Mouse (Mus musculus) liver, adult 2 months (tissue): ENCODE measurements around the gene Lgi2. TPM values are rescaled to one million over a fixed set of nuclear protein-coding genes. Genes with fewer than 3 reads are reported as not detected.
A peak's percentile ranks its signal among the peaks of the same experiment; 100 is the strongest.

Source experiments
- DNase-seq: peaks from one replicate; pipeline ENCODE4 v3.0.0-alpha.2; 2011; ENCODE audit warnings: low read depth, low spot score; ENCODE audit errors: extremely low read depth
- H3K27ac ChIP-seq: fragments of 200-500 bp; replicated peaks from 2 replicates; pipeline ENCODE4 v1.5.1; 2012; ENCODE audit warnings: low read depth, mild to moderate bottlenecking, control low read depth, inconsistent platforms, low read length; ENCODE audit not compliant: insufficient read depth
- H3K27me3 ChIP-seq: fragments of 200-500 bp; 2 replicates; pipeline ENCODE4 v1.6.1; 2012; ENCODE audit warnings: mild to moderate bottlenecking, moderate library complexity, low read length, inconsistent platforms; ENCODE audit not compliant: control insufficient read depth, insufficient read depth
- H3K36me3 ChIP-seq: fragments of 200-500 bp; 2 replicates; pipeline ENCODE4 v1.6.1; 2012; ENCODE audit warnings: low read length, inconsistent platforms; ENCODE audit not compliant: control insufficient read depth, insufficient read depth
- H3K4me1 ChIP-seq: fragments of 200-500 bp; 2 replicates; pipeline ENCODE4 v1.6.1; 2011; ENCODE audit warnings: low read length; ENCODE audit not compliant: control insufficient read depth, insufficient read depth
- H3K4me3 ChIP-seq: fragments of 200-500 bp; 2 replicates; pipeline ENCODE4 v1.5.1; 2011; ENCODE audit warnings: low read depth, mild to moderate bottlenecking, control low read depth, low read length, moderate library complexity; ENCODE audit not compliant: insufficient read depth
- H3K79me2 ChIP-seq: fragments of 200-500 bp; 2 replicates; pipeline ENCODE4 v1.6.1; 2012; ENCODE audit warnings: inconsistent platforms, mild to moderate bottlenecking, low read length, moderate library complexity; ENCODE audit not compliant: control insufficient read depth, insufficient read depth
- H3K9ac ChIP-seq: fragments of 200-500 bp; 2 replicates; pipeline ENCODE4 v1.6.1; 2012; ENCODE audit warnings: low read depth, mild to moderate bottlenecking, control low read depth, inconsistent platforms, low read length
- CTCF ChIP-seq: fragments of 200-500 bp; IDR thresholded peaks from 2 replicates; pipeline ENCODE4 v1.5.1; 2011; ENCODE audit warnings: low read depth, low read length, control low read depth
- POLR2A ChIP-seq: fragments of 200-500 bp; IDR thresholded peaks from 2 replicates; pipeline ENCODE4 v1.6.1; 2011; ENCODE audit warnings: low read length, control low read depth; ENCODE audit not compliant: insufficient read depth; ENCODE audit errors: extremely low read depth
- WGBS: fragments of 180-500 bp; shearing (Covaris S2); methylation state at CpG from one replicate; pipeline ENCODE4 v1.1.7; 2018; 5-methylcytosine and 5-hydroxymethylcytosine counted together
- polyA plus RNA-seq: library from polyadenylated mRNA; depleted of rRNA; stranded (reverse); fragments of >200 nt; gene quantifications from 2 replicates; pipeline ENCODE4 v1.2.3, GENCODE M21; 2012; rRNA removed
- total RNA-seq: library from RNA; depleted of rRNA; stranded (reverse); fragments of >200 nt; gene quantifications from 2 replicates; pipeline ENCODE4 v1.2.3, GENCODE M21; 2014; rRNA removed

Lgi2 gene
- total RNA-seq, result 0.18 and 0.20 TPM in 2 replicates
- polyA plus RNA-seq, result 0.04 and 0.06 TPM in 2 replicates

DNA sequence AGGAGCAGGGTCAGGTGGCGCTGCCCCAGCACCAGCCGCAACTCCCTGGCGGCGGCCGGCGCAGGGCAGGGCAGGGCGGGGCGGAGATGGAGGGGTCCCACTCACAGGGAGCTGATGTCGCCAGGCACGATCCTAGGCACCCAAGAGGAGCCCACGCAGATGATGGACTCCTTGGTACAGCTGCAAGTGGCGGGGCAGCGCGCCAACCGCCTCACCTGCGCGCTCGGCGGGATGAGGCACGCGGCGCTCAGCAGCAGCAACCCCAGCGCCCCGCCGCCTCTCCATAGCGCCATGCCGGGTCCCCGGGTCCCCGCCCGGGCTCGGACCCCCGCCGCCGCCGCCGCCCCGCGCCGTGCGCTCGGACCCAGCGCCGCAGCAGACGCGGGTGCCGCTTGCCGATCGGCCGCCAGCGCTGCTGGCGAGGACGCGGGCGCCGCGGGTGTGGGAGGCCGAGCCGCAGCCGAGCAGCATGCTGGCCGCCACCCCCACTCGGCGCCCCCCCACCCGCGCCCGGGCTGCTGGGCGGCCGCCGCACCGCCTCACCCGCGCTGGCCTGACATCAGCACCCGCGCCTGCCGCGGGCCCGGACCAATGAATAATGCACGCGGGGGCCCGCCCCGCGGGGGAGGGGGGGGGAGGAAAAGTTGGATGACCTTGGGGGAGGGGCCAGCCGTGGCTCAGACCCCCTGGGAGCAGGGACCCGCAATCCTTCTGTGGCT, at the start of gene Lgi2:
Gene Lgi2, minus strand, starts transcription at position 650 of the 719 bp plus-strand sequence.
- Histone ChIP-seq H3K79me2 (no peaks in the 10 kb centered on the region), H3K4me3 (peak within 1 kb of the TSS; percentile 39; the same call in 1 of the 2 replicates), H3K27ac (no peak within 1 kb of the TSS), H3K36me3 (no peaks in the 10 kb centered on the region), H3K4me1 (no peaks in the 10 kb centered on the region), H3K27me3 (peaks cover 11% of the 10 kb centered on the region), H3K9ac (0 out of 2 replicates have a peak within 1 kb of the TSS, but pooled peaks have one; percentile 8)
- no peak for DNase-seq
- WGBS, result 3% methylated on average over 79 of the region's 83 CpGs
- TF ChIP-seq POLR2A, result no peak
- TF ChIP-seq CTCF, result no peak

DNA sequence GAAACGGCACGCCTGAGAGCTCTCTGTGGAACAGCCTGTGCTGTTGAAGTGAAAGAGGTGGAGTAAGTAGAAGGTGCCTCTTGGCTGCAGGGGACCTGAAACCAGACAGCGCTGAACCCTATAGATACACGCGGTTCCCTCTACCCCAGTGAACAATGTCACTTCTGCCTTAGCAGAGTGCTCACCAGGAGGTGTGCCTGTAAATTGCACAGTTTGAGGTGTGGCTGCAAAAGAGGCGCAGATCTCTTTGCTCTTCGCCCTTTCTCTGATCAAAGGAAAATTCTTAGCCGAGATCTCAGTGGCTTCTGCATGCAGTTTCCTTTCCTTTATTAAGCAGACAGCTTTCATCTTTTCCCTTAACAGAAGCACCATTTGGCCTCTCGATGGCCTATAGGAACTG, 49.2 kb upstream of the Lgi2 start:
- Histone ChIP-seq H3K9ac (no peak overlapping the region), H3K79me2 (no peaks in the 10 kb centered on the region), H3K4me1 (peaks cover 11% of the 10 kb centered on the region), H3K27me3 (no peaks in the 10 kb centered on the region), H3K27ac (no peak overlapping the region), H3K4me3 (no peak overlapping the region), H3K36me3 (no peaks in the 10 kb centered on the region)
- DNase-seq, result no peak
- TF ChIP-seq POLR2A, result no peak
- 81% methylated on average over 9 of the region's 9 CpGs for WGBS

DNA sequence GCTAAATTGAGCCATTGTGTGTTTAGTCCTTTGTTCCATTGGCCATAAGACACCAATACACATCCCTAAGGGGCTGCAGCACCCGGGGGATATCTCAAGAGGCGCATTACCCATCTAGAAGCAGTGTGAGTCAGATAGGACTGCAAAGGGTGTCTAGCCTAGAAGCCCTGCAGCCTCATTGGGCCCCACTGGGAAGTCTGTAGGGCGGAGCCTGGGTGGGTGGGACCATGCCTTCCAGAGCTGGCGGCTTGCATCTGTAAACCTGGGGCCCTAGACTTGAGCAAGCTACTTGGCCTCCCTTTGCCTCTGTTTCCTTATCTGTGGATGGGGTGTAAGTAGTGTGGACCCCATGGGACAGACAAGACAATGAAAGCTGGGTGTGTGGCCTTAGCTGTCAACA, 48.4 kb upstream of the Lgi2 start:
- no peak overlapping the region for H3K4me3 ChIP-seq
- peaks cover 11% of the 10 kb centered on the region for H3K4me1 ChIP-seq
- H3K79me2 ChIP-seq, result no peaks in the 10 kb centered on the region
- DNase-seq, result no peak
- no peaks in the 10 kb centered on the region for H3K27me3 ChIP-seq
- no peak overlapping the region for H3K9ac ChIP-seq
- no peak for TF ChIP-seq CTCF
- no peak for TF ChIP-seq POLR2A
- 92% methylated on average over 4 of the region's 4 CpGs for WGBS
- H3K36me3 ChIP-seq, result no peaks in the 10 kb centered on the region
- no peak overlapping the region for H3K27ac ChIP-seq

DNA sequence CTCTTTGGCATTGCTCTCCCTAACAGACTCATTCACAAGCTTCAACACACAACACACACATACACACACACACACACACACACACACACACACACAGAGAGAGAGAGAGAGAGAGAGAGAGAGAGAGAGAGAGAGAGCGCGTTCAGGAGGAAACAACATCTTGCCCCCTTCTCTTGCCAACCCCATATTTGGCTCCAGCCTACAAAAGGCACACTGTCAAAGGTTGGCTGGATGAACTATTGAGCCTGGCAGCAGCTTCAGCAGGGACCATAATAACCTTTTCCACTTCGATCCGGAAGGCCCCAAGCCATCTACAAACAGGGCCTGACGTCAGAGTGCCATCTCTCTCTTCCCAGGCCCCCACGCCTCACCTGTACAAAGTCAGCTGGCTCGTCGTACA, 46.5 kb upstream of the Lgi2 start:
- Histone ChIP-seq H3K27ac (no peak overlapping the region), H3K9ac (no peak overlapping the region), H3K4me1 (peaks cover 11% of the 10 kb centered on the region), H3K79me2 (no peaks in the 10 kb centered on the region), H3K36me3 (no peaks in the 10 kb centered on the region), H3K4me3 (no peak overlapping the region), H3K27me3 (no peaks in the 10 kb centered on the region)
- DNase-seq, result peak; percentile 95
- TF ChIP-seq POLR2A (no peak), CTCF (no peak)
- 40% methylated on average over 8 of the region's 8 CpGs for WGBS

DNA sequence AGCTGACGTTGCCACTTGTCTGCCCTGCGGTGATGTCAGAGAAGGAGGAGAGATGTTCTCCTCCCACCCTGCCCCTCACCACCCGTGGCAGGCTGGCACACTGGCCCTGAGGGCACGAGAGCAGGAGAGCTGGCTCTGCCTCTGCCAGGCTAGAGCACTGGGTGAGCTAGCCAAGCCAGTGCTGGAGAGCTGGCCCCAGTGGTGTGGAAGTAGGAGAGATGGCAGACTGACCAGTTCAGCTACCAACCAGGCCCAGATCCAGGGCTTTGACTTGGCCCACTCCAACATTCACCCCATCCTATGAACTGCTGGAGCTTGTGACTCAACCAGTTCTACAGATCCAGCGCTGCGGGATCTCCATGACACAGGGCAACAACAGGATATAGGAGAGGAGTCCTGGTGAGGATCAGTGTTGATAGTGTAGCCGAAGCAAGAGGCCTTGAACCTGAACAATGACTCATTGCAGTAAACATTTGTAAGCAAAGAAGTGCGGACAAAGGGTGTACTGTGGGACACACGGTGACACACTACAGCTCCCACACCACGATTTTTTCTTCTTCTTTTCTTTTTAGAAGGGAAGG, 45.1 kb upstream of the Lgi2 start:
- Histone ChIP-seq H3K79me2 (no peaks in the 10 kb centered on the region), H3K36me3 (no peaks in the 10 kb centered on the region), H3K9ac (no peak overlapping the region), H3K27ac (no peak overlapping the region), H3K4me1 (peaks cover 11% of the 10 kb centered on the region), H3K4me3 (no peak overlapping the region), H3K27me3 (no peaks in the 10 kb centered on the region)
- DNase-seq, result peak; percentile 93
- no peak for TF ChIP-seq POLR2A
- no peak for TF ChIP-seq CTCF
- WGBS, result 25% methylated on average over 10 of the region's 10 CpGs

DNA sequence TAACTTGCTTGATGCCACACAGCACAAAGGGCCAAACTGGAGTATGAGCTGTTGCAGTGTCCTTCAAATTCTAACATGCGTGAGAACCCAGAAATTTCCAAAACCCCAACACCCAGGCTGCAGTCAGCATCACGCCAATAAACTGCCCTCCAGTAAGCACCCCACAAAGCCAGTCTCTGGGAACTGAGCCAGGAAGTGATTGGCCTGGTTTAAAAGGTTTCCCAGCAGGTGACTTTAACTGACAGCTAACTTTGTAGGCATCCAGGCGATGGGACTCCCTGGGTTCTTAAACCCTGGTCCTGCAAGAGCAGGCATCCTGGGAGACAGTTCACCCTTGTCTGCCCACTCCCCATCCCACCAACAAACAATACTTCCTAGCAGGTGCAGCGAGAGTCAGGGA, 44.0 kb upstream of the Lgi2 start:
- H3K27me3 ChIP-seq, result no peaks in the 10 kb centered on the region
- no peaks in the 10 kb centered on the region for H3K36me3 ChIP-seq
- TF ChIP-seq CTCF (no peak), POLR2A (no peak)
- no peak overlapping the region for H3K27ac ChIP-seq
- H3K4me1 ChIP-seq, result peaks cover 11% of the 10 kb centered on the region
- H3K79me2 ChIP-seq, result no peaks in the 10 kb centered on the region
- no peak overlapping the region for H3K9ac ChIP-seq
- no peak overlapping the region for H3K4me3 ChIP-seq
- WGBS, result 67% methylated on average over 4 of the region's 4 CpGs
- DNase-seq, result peak; percentile 35
